Mouse (Mus musculus) testis, adult 2 months (tissue): ENCODE results near the gene Mdm2. TPM values are rescaled to one million over a fixed set of nuclear protein-coding genes. Genes with fewer than 3 reads are reported as not detected.

ENCODE experiments used
- H3K27ac ChIP-seq: fragments of 200-500 bp; 2 replicates; pipeline ENCODE4 v1.5.1; 2012; ENCODE audit warnings: low read depth, low read length; ENCODE audit not compliant: control insufficient read depth, insufficient read depth
- H3K27me3 ChIP-seq: fragments of 200-500 bp; 2 replicates; pipeline ENCODE4 v1.6.1; 2012; ENCODE audit warnings: mild to moderate bottlenecking, low read length, moderate library complexity; ENCODE audit not compliant: control insufficient read depth, insufficient read depth
- H3K36me3 ChIP-seq: fragments of 200-500 bp; 2 replicates; pipeline ENCODE4 v1.6.1; 2012; ENCODE audit warnings: mild to moderate bottlenecking, low read length; ENCODE audit not compliant: control insufficient read depth, insufficient read depth
- H3K4me1 ChIP-seq: fragments of 200-500 bp; 2 replicates; pipeline ENCODE4 v1.6.1; 2012; ENCODE audit warnings: low read length; ENCODE audit not compliant: control insufficient read depth, insufficient read depth
- H3K4me3 ChIP-seq: fragments of 200-500 bp; 2 replicates; pipeline ENCODE4 v1.5.1; 2012; ENCODE audit warnings: low read depth, mild to moderate bottlenecking, low read length, moderate library complexity, mixed read lengths; ENCODE audit not compliant: control insufficient read depth
- CTCF ChIP-seq: fragments of 200-500 bp; IDR thresholded peaks from 2 replicates; pipeline ENCODE4 v1.5.1; 2012; ENCODE audit warnings: low read depth, mild to moderate bottlenecking, inconsistent platforms, low read length, moderate library complexity; ENCODE audit not compliant: control insufficient read depth, insufficient read depth, insufficient replicate concordance
- POLR2A ChIP-seq: fragments of 200-500 bp; IDR thresholded peaks from 2 replicates; pipeline ENCODE4 v1.6.1; 2012; ENCODE audit warnings: low read depth, mild to moderate bottlenecking, inconsistent platforms, low read length, moderate library complexity; ENCODE audit not compliant: control insufficient read depth
- polyA plus RNA-seq: library from polyadenylated mRNA; depleted of rRNA; stranded (reverse); fragments of >200 nt; gene quantifications from 2 replicates; pipeline ENCODE4 v1.2.3, GENCODE M21; 2012

The Mdm2 gene
- polyA plus RNA-seq, 1 experiment = 99.3 TPM

GRCm38 (mm10) chr10:117684298-117685170 is 26.0 kb downstream of the Mdm2 start:
- H3K4me3 ChIP-seq = no peak overlapping the region
- H3K27ac ChIP-seq = no peak overlapping the region
- no peaks in the 10 kb centered on the region for H3K27me3 ChIP-seq
- peaks cover 2% of the 10 kb centered on the region; the same call in 1 of the 2 replicates for H3K4me1 ChIP-seq
- no peaks in the 10 kb centered on the region; the same call in 1 of the 2 replicates for H3K36me3 ChIP-seq
- TF ChIP-seq POLR2A (no peak), CTCF (no peak)

GRCm38 (mm10) chr10:117683734-117684037 is 26.9 kb downstream of the Mdm2 start:
- no peak for TF ChIP-seq POLR2A
- no peak for TF ChIP-seq CTCF
- Histone ChIP-seq H3K27ac (no peak overlapping the region), H3K4me3 (no peak overlapping the region), H3K27me3 (no peaks in the 10 kb centered on the region), H3K36me3 (no peaks in the 10 kb centered on the region), H3K4me1 (peaks cover 2% of the 10 kb centered on the region; the same call in 1 of the 2 replicates)

- no peak overlapping the region for H3K27ac ChIP-seq
- H3K4me1 ChIP-seq = peaks cover 2% of the 10 kb centered on the region; the same call in 1 of the 2 replicates
- H3K27me3 ChIP-seq = no peaks in the 10 kb centered on the region
- TF ChIP-seq POLR2A (no peak), CTCF (no peak)
- H3K36me3 ChIP-seq = no peaks in the 10 kb centered on the region
- peak overlapping the region; percentile 7; the same call in 1 of the 2 replicates for H3K4me3 ChIP-seq
These were observed 27.5 kb downstream of the Mdm2 start for GRCm38 (mm10) chr10:117682858-117683733.

- H3K4me3 ChIP-seq = no peak overlapping the region
- no peaks in the 10 kb centered on the region for H3K36me3 ChIP-seq
- H3K27ac ChIP-seq = no peak overlapping the region
- no peaks in the 10 kb centered on the region for H3K27me3 ChIP-seq
- TF ChIP-seq CTCF (peak; percentile 27; the same call in 1 of the 2 replicates), POLR2A (no peak)
- H3K4me1 ChIP-seq = peaks cover 2% of the 10 kb centered on the region; the same call in 1 of the 2 replicates
These were observed 28.3 kb downstream of the Mdm2 start for GRCm38 (mm10) chr10:117681999-117682857.

GRCm38 (mm10) chr10:117681543-117681942 is 29.0 kb downstream of the Mdm2 start:
- Histone ChIP-seq H3K4me1 (peaks cover 4% of the 10 kb centered on the region; the same call in 1 of the 2 replicates), H3K36me3 (no peaks in the 10 kb centered on the region), H3K27ac (no peak overlapping the region), H3K4me3 (no peak overlapping the region), H3K27me3 (no peaks in the 10 kb centered on the region)
- TF ChIP-seq CTCF = no peak
- no peak for TF ChIP-seq POLR2A

- H3K4me1 ChIP-seq = peaks cover 7% of the 10 kb centered on the region; the same call in 1 of the 2 replicates
- H3K4me3 ChIP-seq = no peak overlapping the region
- H3K27ac ChIP-seq = no peak overlapping the region
- no peak for TF ChIP-seq POLR2A
- no peaks in the 10 kb centered on the region for H3K27me3 ChIP-seq
- H3K36me3 ChIP-seq = no peaks in the 10 kb centered on the region
These were observed 29.6 kb downstream of the Mdm2 start for GRCm38 (mm10) chr10:117680868-117681513.
